ENCODE assay signal across 8 mouse cellular contexts in genomic region chr1:194624973-194625372, GRCm38 (mm10). TPM values are rescaled to one million over a fixed set of nuclear protein-coding genes. Genes with fewer than 3 reads are reported as not detected.
DNase-seq lines count a peak whose midpoint lies in the region; ATAC-seq lines count a peak whose summit lies in the region.

No protein-coding gene starts in this region.

- no peaks in the 10 kb centered on the region for H3K36me3 ChIP-seq in heart, embryonic 16.5 days (ENCODE audit: control insufficient read depth, insufficient read depth)
- H3K36me3 ChIP-seq in heart, embryonic 10.5 days: no peaks in the 10 kb centered on the region
- H3K36me3 ChIP-seq in hindbrain, embryonic 15.5 days: no peaks in the 10 kb centered on the region

- no peaks in the 10 kb centered on the region for H3K9me3 ChIP-seq in heart, embryonic 16.5 days (replicated peaks; ENCODE audit: control insufficient read depth, low read length)
- H3K9me3 ChIP-seq in heart, embryonic 10.5 days: no peaks in the 10 kb centered on the region
- no peaks in the 10 kb centered on the region for H3K9me3 ChIP-seq in hindbrain, embryonic 15.5 days

- 0 out of 2 replicates have a peak overlapping the region, but pooled peaks have one; percentile 17 for H3K9ac ChIP-seq in heart, embryonic 16.5 days (ENCODE audit: low read length)
- peak overlapping the region; percentile 20 for H3K9ac ChIP-seq in hindbrain, embryonic 15.5 days

- no peak overlapping the region for H3K4me3 ChIP-seq in heart, embryonic 16.5 days (ENCODE audit: low read length)
- H3K4me3 ChIP-seq in heart, embryonic 10.5 days: no peak overlapping the region
- no peak overlapping the region for H3K4me3 ChIP-seq in brown adipose tissue, adult 24 weeks (ENCODE audit: insufficient read depth, low read depth, low read length)
- peak overlapping the region; percentile 99 for H3K4me3 ChIP-seq in hindbrain, embryonic 15.5 days

- WGBS in heart, embryonic 16.5 days: 44% methylated on average over 4 of the region's 4 CpGs
- 71% methylated on average over 4 of the region's 4 CpGs for WGBS in heart, embryonic 10.5 days
- WGBS in hindbrain, embryonic 15.5 days: 16% methylated on average over 4 of the region's 4 CpGs

- H3K4me1 ChIP-seq in heart, embryonic 16.5 days (ENCODE audit: control insufficient read depth, insufficient read depth, low read length): peaks cover 81% of the 10 kb centered on the region
- peaks cover 83% of the 10 kb centered on the region for H3K4me1 ChIP-seq in heart, embryonic 10.5 days
- H3K4me1 ChIP-seq in brown adipose tissue, adult 24 weeks (ENCODE audit: control insufficient read depth, insufficient read depth, insufficient read length, low read length): peaks cover 51% of the 10 kb centered on the region
- H3K4me1 ChIP-seq in hindbrain, embryonic 15.5 days (replicated peaks): peaks cover 94% of the 10 kb centered on the region

- no peak for DNase-seq in heart, embryonic 10.5 days (ENCODE audit: low spot score)
- DNase-seq in 3T3-L1 (ENCODE audit: low read depth, low spot score): peak; percentile 73
- no peak for DNase-seq in right cerebral cortex, postnatal 14 days
- DNase-seq in left cerebral cortex, adult 11 months (ENCODE audit: low spot score): no peak
- no peak for DNase-seq in natural killer cell, adult 2 months (ENCODE audit: low spot score in 2 of 2)

- no peak for ATAC-seq in heart, embryonic 16.5 days (replicated peaks; ENCODE audit: extremely low read depth, insufficient read depth, low FRiP score)
- ATAC-seq in hindbrain, embryonic 15.5 days (ENCODE audit: low FRiP score, low read depth): no peak

- no peak overlapping the region for H3K4me2 ChIP-seq in heart, embryonic 16.5 days (ENCODE audit: low read depth, low read length)
- H3K4me2 ChIP-seq in hindbrain, embryonic 15.5 days: peak overlapping the region; percentile 76

- H3K27ac ChIP-seq in heart, embryonic 16.5 days (ENCODE audit: low read length): no peak overlapping the region
- no peak overlapping the region for H3K27ac ChIP-seq in heart, embryonic 10.5 days
- H3K27ac ChIP-seq in brown adipose tissue, adult 24 weeks (replicated peaks; ENCODE audit: low read depth, low read length): peak overlapping the region; percentile 28
- H3K27ac ChIP-seq in hindbrain, embryonic 15.5 days (replicated peaks): peak overlapping the region; percentile 28; the same call in 1 of the 2 replicates

- H3K27me3 ChIP-seq in heart, embryonic 16.5 days (ENCODE audit: control insufficient read depth, insufficient read depth, low read length): no peaks in the 10 kb centered on the region
- H3K27me3 ChIP-seq in heart, embryonic 10.5 days (ENCODE audit: insufficient read depth, poor library complexity, severe bottlenecking): 0 out of 2 replicates have a peak, but pooled peaks cover 11% of the 10 kb centered on the region
- H3K27me3 ChIP-seq in hindbrain, embryonic 15.5 days: no peaks in the 10 kb centered on the region

RNA-seq across cellular contexts. Expression of gene Plxna2, which starts 7.0 kb away (rescaled TPM):
- 5.2 and 6.3 TPM in 2 replicates for polyA plus RNA-seq in heart, embryonic 16.5 days (2015; fragmentation: Nextera tagmentation; extraction: Ambion mirVana)
- polyA plus RNA-seq in heart, embryonic 10.5 days (2016; fragmentation: Nextera tagmentation; extraction: Ambion mirVana): 5.8 and 8.2 TPM in 2 replicates
- polyA plus RNA-seq in brown adipose tissue, adult 24 weeks (2012; ENCODE audit: insufficient read depth, insufficient read length, missing spikeins): 5.0 and 6.0 TPM in 2 replicates
- 30.7 and 32.8 TPM in 2 replicates for polyA plus RNA-seq in hindbrain, embryonic 15.5 days (2015; fragmentation: Nextera tagmentation; extraction: Ambion mirVana)

Comparison
In these comparisons a context has a peak if more than half of its experiments do, and no peak if none do; other contexts are left out.
1. H3K27ac ChIP-seq: peak in brown adipose tissue, adult 24 weeks (single experiment) and hindbrain, embryonic 15.5 days (single experiment); none in heart, embryonic 16.5 days (single experiment) and heart, embryonic 10.5 days (single experiment).